In genomic region chr14:76739836-76740597, GRCm38 (mm10) we compare ENCODE assay signal across 9 mouse cellular contexts.
DNase-seq lines count a peak whose midpoint lies in the region; ATAC-seq lines count a peak whose summit lies in the region.
"Had no signal": no experiment of that assay in that cellular context is flagged by ENCODE, and none has a peak within 500 bp of the region (broad histone marks: within the 10 kb centered on the region; RNA-seq: fewer than 3 reads in every experiment).

No protein-coding gene starts in this region.

- peak; percentile 24 for ATAC-seq in hindbrain, embryonic 15.5 days (ENCODE audit: low FRiP score, low read depth)
- ATAC-seq in limb, embryonic 15.5 days (ENCODE audit: insufficient number of reproducible peaks, low FRiP score, low TSS enrichment, low read depth) = peak; percentile 45
- ATAC-seq in neural tube, embryonic 13.5 days (ENCODE audit: low read depth) = peak; percentile 60; the same call in 1 of the 2 replicates

- 54% methylated on average over 25 of the region's 25 CpGs for WGBS in hindbrain, embryonic 15.5 days
- 62% methylated on average over 25 of the region's 25 CpGs for WGBS in limb, embryonic 15.5 days
- WGBS in neural tube, embryonic 13.5 days = 60% methylated on average over 25 of the region's 25 CpGs

- H3K9me3 ChIP-seq in hindbrain, embryonic 15.5 days = no peaks in the 10 kb centered on the region
- H3K9me3 ChIP-seq in limb, embryonic 15.5 days = no peaks in the 10 kb centered on the region
- no peaks in the 10 kb centered on the region for H3K9me3 ChIP-seq in neural tube, embryonic 13.5 days

- peak overlapping the region; percentile 15; the same call in 1 of the 2 replicates for H3K4me2 ChIP-seq in hindbrain, embryonic 15.5 days
- H3K4me2 ChIP-seq in limb, embryonic 15.5 days = no peak overlapping the region
- peak overlapping the region; percentile 24; the same call in 1 of the 2 replicates for H3K4me2 ChIP-seq in neural tube, embryonic 13.5 days

- no peaks in the 10 kb centered on the region for H3K27me3 ChIP-seq in hindbrain, embryonic 15.5 days
- no peaks in the 10 kb centered on the region for H3K27me3 ChIP-seq in limb, embryonic 15.5 days
- H3K27me3 ChIP-seq in neural tube, embryonic 13.5 days = no peaks in the 10 kb centered on the region

- peaks cover 10% of the 10 kb centered on the region for H3K4me1 ChIP-seq in hindbrain, embryonic 15.5 days (replicated peaks)
- peaks cover 12% of the 10 kb centered on the region; the same call in 1 of the 2 replicates for H3K4me1 ChIP-seq in limb, embryonic 15.5 days
- peaks cover 20% of the 10 kb centered on the region; the same call in 1 of the 2 replicates for H3K4me1 ChIP-seq in neural tube, embryonic 13.5 days (replicated peaks)

- no peak overlapping the region for H3K27ac ChIP-seq in hindbrain, embryonic 15.5 days (replicated peaks)
- peak overlapping the region; percentile 50 for H3K27ac ChIP-seq in limb, embryonic 15.5 days
- no peak overlapping the region for H3K27ac ChIP-seq in neural tube, embryonic 13.5 days (replicated peaks)

- peak; percentile 37 for DNase-seq in gastrocnemius, adult 18-20 months (ENCODE audit: low spot score)
- no peak for DNase-seq in gastrocnemius, adult 8-10 months (ENCODE audit: low spot score in 2 of 2)
- peak; percentile 91 for DNase-seq in cerebellum, adult 9-10 months
- peak; percentile 52 for DNase-seq in forelimb bud, embryonic 11.5 days (ENCODE audit: low read depth, low spot score)
- DNase-seq in thymus, postnatal 4 days = peak; percentile 67

- H3K9ac ChIP-seq in hindbrain, embryonic 15.5 days = no peak overlapping the region
- H3K9ac ChIP-seq in limb, embryonic 15.5 days = no peak overlapping the region
- H3K9ac ChIP-seq in neural tube, embryonic 13.5 days = no peak overlapping the region

- H3K4me3 ChIP-seq in hindbrain, embryonic 15.5 days = no peak overlapping the region
- no peak overlapping the region for H3K4me3 ChIP-seq in limb, embryonic 15.5 days
- no peak overlapping the region for H3K4me3 ChIP-seq in neural tube, embryonic 13.5 days
- H3K4me3 ChIP-seq: megakaryocyte, embryonic 14.5 days had no signal

- H3K36me3 ChIP-seq in hindbrain, embryonic 15.5 days = no peaks in the 10 kb centered on the region
- no peaks in the 10 kb centered on the region for H3K36me3 ChIP-seq in limb, embryonic 15.5 days
- H3K36me3 ChIP-seq in neural tube, embryonic 13.5 days = no peaks in the 10 kb centered on the region

Comparison
In these comparisons a context has a peak if more than half of its experiments do, and no peak if none do; other contexts are left out.
1. DNase-seq: peak in gastrocnemius, adult 18-20 months (single experiment), cerebellum, adult 9-10 months (single experiment), forelimb bud, embryonic 11.5 days (single experiment) and thymus, postnatal 4 days (single experiment); none in gastrocnemius, adult 8-10 months (0 of 2).
2. Peak in every context shown above with its lines, with median percentiles within 50 percentile points of each other: ATAC-seq.